Mouse (Mus musculus) large intestine, adult 2 months (tissue): Measurements from ENCODE around the gene Cops6. TPM values are rescaled to one million over a fixed set of nuclear protein-coding genes. Genes with fewer than 3 reads are reported as not detected.

Experiments
- DNase-seq: peaks from one replicate; pipeline ENCODE4 v3.0.0-alpha.2; 2012; ENCODE audit warnings: low read depth, low spot score
- WGBS: fragments of 180-500 bp; shearing (Covaris S2); methylation state at CpG from one replicate; pipeline ENCODE4 v1.1.7; 2018; 5-methylcytosine and 5-hydroxymethylcytosine counted together
- polyA plus RNA-seq: library from polyadenylated mRNA; depleted of rRNA; stranded (reverse); fragments of >200 nt; gene quantifications from 2 replicates; pipeline ENCODE4 v1.2.3, GENCODE M21; 2012; rRNA removed

Cops6 gene
- polyA plus RNA-seq, 1 experiment, result 97.2 TPM

DNA sequence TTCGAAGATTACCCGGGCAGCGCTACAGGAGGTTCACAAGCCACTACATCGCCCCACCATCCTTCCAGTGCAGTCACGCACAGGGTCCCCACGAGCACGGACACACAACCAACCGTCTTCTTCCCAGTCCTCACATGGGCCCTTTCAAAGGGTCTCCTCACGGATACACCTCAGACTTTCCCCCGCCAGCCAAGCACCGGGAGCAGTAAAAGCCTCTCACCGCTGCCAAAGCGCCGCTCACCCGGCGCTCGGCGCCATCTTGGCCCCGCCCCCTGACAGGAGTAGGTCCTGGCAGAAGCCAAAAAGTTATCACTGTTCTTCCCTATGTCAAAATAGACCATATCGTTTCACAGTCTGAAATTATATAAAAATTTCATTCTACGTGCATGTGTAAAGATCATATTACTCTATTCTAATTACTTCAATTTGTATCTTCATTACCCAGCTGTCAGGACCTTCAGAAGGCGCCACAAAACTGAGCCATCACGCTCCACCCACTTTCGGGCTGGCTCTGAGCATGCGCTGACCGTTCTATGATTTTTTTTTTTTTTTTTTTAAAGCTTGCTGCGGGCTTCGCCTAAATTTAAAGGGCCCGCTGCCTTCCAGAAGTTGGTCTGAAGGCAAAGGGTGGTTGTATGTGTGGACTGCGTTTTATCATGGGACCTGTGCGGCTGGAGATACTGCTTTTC is 26.2 kb downstream of the Cops6 start, which contains the start of the genes Taf6 and Cnpy4:
TSS of gene Taf6 (minus strand) at position 502 of the 689 bp plus-strand sequence.
TSS of gene Cnpy4 (plus strand) at position 536 of the 689 bp plus-strand sequence.
- under 1% methylated on average over 31 of the region's 31 CpGs for WGBS

DNA sequence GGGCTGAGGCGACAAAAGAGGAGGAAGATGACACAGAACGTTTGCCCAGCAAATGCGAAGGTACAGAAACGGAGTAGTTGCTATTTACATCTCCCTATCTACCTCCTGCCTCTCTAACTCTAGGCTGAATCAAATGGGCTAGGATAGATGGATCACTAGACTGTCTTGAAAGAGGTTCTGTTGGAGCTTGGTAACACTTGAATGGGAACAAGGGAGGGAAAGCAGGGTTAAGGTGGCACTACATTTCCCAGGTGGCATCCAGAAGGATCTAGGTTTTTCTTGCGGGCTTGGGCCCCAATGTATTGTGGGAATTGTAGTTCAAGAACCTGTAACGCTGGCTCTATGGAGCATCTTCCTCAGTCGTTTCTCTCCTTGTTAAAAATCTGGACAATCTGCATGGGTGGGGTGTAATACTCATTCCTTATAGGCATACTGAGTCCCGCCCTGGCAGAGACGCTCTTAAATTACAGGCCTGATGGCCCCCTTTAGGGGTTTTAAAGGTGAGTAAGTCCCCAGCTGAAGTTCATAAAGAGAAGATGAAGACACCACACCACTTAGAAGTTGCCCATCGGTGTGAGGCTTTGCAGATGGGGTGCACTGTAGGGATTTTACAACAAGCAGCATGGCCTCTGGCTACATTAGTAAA is 26.9 kb downstream of the Cops6 start:
- WGBS, result under 1% methylated on average over 10 of the region's 10 CpGs
- peak; percentile 58 for DNase-seq

More for the DNA sequence above, 26.2 kb downstream of the Cops6 start, which contains the start of the genes Taf6 and Cnpy4:
- DNase-seq, result peak; percentile 64

DNA sequence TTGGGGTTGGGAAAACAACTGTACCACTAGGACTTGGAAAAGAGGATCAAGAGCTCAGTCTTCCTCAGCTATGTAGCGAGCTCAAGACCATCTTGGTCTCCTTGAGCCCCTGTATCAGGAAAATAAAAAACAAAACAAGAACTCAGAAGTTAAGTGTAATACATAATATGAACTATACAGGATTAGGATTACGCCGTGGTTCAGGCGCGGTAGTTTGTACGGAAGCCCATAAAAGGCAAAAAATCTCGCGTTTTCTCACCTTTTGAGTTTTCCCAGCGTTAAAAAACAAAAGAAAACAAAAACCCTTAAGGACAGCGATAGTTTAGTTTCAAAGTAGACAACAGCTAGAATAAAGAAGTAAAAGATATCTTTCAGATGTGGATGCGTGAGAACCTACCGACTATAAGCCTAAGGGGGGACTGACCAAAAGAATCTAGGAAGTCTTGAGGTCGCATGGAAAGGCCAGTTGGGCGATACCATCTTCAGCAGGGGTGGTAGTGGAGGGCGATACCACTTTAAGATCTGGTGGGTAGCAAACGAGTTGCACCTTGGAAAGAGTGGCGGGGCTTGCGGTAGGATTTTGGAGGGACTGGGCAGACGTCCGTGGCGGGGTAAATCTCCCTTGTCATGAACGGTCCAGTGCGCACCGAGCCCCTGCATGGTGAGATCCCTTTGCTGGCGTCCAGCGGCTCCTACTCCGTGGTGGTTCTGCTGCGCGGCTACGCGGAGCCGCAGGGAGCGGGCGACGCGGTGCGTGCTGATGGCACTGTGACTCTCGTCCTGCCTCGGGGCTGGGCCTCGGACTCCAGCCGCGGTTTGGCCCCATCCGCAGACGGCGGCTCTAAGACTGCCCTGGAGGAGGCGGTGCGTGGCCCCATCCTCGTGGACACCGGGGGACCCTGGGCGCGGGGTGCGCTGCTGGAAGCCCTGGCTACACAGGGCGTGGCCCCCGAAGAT is 33.2 kb downstream of the Cops6 start, which contains the start of gene Mblac1:
TSS of gene Mblac1 (plus strand) at position 544 of the 957 bp plus-strand sequence.
- DNase-seq, result peak; percentile 60
- 3% methylated on average over 54 of the region's 54 CpGs for WGBS

DNA sequence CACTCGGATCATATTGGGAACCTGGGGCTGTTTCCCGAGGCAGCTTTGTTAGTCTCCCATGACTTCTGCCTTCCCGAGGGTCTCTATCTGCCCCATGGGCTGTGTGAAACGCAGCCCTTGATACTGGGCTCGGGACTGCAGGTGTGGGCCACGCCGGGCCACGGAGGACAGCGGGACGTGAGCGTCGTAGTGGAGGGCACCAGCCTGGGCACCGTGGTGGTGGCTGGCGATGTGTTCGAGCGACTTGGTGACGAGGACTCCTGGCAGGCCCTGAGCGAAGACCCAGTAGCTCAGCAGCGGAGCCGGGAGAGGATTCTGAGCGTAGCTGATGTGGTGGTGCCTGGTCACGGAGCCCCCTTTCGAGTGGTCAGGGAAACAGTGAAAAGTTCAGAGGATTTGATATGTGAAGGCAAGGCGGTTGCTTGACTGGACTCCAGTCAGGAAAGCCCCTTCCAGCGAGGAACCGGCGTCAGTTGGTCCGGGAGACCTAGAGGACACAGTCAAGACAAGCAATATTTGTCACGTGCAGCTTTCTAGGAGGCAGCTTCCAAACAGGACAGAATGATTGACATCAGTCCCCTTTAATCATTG is 34.0 kb downstream of the Cops6 start:
- WGBS, result 8% methylated on average over 29 of the region's 29 CpGs
- no peak for DNase-seq

DNA sequence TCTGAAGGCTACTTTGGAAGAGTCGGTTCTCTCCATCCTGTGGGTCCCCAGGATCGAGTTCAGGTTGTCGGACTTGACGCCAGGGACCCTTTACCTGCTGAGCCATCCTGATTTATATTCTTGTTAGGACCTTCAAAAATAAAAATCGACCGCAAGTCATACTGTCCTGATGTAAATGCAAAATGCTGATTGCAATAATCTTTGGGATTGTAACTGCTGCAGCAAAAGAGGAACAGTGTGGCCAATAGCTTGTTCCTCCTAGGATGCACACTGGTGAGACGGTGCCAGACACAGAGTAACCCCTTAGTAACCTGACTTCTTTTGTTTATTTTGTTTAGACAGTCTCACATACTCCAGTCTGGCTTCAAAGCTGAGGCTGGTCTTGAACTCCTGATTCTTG is 34.6 kb downstream of the Cops6 start:
- DNase-seq, result no peak
- 79% methylated on average over 7 of the region's 7 CpGs for WGBS

DNA sequence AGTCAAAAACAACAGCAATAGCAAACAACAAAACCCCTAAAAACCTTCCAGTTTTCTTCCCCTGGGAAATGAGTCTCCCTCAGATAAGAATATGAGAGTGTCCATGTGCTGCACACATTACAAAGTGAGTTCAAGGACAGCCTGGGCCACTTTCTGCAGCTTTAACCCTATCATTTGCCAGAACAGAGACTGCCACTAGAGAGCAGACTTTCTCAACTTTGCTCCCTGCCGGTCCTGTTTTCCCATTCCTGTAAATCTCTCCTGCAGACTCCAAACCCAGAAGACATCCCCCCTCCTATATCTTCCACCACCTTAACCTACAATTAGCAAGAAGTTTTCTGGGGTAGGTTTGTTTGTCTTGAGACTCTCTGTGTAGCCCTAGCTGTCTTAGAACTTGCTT is 38.7 kb downstream of the Cops6 start:
- DNase-seq, result no peak

DNA sequence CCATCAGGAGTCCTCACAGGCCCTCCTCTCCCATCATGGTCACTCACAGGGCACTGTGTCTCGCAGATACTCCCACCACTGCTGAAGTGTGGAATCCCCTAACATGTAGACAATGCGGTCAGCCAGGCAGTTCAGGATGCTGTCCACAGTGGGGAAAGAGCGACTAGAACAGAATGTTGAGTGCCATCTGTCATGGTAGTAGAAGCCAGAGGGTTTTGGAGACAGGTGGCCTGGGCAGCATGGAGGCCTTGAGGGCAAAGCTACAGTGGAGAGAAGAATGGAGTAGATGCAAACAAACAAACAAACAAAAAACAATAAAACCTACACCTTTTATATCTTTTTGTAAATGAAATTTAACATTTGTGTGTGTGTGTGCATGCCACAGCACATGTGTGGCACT is 41.2 kb downstream of the Cops6 start:
- WGBS, result 93% methylated on average over 3 of the region's 3 CpGs
- no peak for DNase-seq

More for the DNA sequence above, 38.7 kb downstream of the Cops6 start:
- 15% methylated on average over 1 of the region's 1 CpGs for whole genome bisulfite sequencing

DNA sequence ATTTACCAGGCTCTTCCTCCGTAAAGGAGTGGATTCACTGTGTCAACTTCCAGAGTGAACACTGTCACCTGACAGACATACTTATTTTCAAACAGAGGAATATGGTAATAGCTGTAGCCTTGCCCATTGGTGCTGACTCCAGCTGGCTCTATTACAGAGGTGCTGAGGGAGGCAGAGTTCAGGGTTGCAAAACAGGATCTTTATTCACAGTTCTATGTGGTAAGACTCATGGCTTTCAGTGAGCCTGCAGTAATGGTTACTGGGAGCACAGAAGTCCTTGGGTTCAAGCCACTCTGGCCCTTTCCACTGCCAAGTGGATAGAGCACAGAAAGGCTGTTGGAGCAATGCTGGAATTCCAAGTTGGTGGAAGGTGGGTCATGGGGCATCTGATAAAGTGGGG is 46.4 kb downstream of the Cops6 start:
- DNase-seq, result no peak
- 40% methylated on average over 1 of the region's 1 CpGs for WGBS

DNA sequence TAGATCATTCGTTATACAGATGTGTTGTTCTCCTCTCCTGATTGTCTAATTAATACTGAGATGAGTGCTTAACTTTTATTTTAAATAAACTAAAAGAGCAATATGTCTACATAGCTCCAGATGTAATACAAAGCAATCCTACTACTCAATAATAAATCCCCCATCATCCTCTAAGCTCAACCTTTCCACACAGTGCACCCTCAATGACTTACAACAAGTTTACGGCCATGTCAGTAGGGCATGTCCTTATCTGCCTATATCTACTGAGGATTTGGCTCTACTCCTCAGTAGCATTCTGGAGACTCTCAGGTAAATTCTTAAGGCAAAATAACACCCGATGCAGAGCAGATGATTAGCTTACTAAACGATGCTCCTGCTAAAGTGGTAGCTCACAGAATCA is 47.0 kb downstream of the Cops6 start:
- no peak for DNase-seq
- WGBS, result 77% methylated on average over 4 of the region's 4 CpGs

Other genes with a start within 250 kb of the Cops6 start
- 23.5 and 51.9 TPM in 2 replicates for gene Cyp3a13, start 239.5 kb upstream of the Cops6 start, polyA plus RNA-seq
- 0.11 and 0.16 TPM in 2 replicates for gene Gjc3, start 198.0 kb upstream of the Cops6 start, polyA plus RNA-seq
- gene Azgp1, start 179.6 kb upstream of the Cops6 start, polyA plus RNA-seq, result 0.17 TPM in 1 of 2 replicates, not detected in the other
- gene Smok3a, start 139.8 kb upstream of the Cops6 start, polyA plus RNA-seq, result not detected in 2 replicates
- gene Smok3b, start 139.6 kb upstream of the Cops6 start, polyA plus RNA-seq, result not detected in 2 replicates
- not detected in 2 replicates for gene Smok3c, start 107.9 kb upstream of the Cops6 start, polyA plus RNA-seq
- 2.9 and 5.3 TPM in 2 replicates for gene Zkscan1, start 76.0 kb upstream of the Cops6 start, polyA plus RNA-seq
- gene Zscan21, start 44.2 kb upstream of the Cops6 start, polyA plus RNA-seq, result 7.2 and 7.5 TPM in 2 replicates
- 3.0 TPM in 2 replicates for gene Zfp113, start 5.3 kb upstream of the Cops6 start, polyA plus RNA-seq
- gene Ap4m1, start 10.9 kb downstream of the Cops6 start, polyA plus RNA-seq, result 22.3 and 34.3 TPM in 2 replicates
- 42.6 and 44.5 TPM in 2 replicates for gene Mcm7, start 11.4 kb downstream of the Cops6 start, polyA plus RNA-seq
- gene Taf6, start 26.4 kb downstream of the Cops6 start, polyA plus RNA-seq, result 41.6 and 47.7 TPM in 2 replicates
- gene Cnpy4, start 26.4 kb downstream of the Cops6 start, polyA plus RNA-seq, result 4.0 and 4.2 TPM in 2 replicates
- 2.5 TPM in 2 replicates for gene Mblac1, start 33.2 kb downstream of the Cops6 start, polyA plus RNA-seq
- gene Nxpe5, start 64.8 kb downstream of the Cops6 start, polyA plus RNA-seq, result 1.1 and 2.3 TPM in 2 replicates
- 180 and 194 TPM in 2 replicates for gene Lamtor4, start 94.4 kb downstream of the Cops6 start, polyA plus RNA-seq
- gene BC037034, start 103.0 kb downstream of the Cops6 start, polyA plus RNA-seq, result 45.9 and 55.6 TPM in 2 replicates
- gene Gal3st4, start 111.8 kb downstream of the Cops6 start, polyA plus RNA-seq, result 0.44 and 0.57 TPM in 2 replicates
- not detected in 2 replicates for gene Gm43720, start 118.9 kb downstream of the Cops6 start, polyA plus RNA-seq
- 2.0 and 2.5 TPM in 2 replicates for gene Gpc2, start 118.9 kb downstream of the Cops6 start, polyA plus RNA-seq
- gene Stag3, start 119.2 kb downstream of the Cops6 start, polyA plus RNA-seq, result 0.58 and 0.90 TPM in 2 replicates
- 0.81 and 2.4 TPM in 2 replicates for gene Pvrig, start 180.9 kb downstream of the Cops6 start, polyA plus RNA-seq